Mouse (Mus musculus): ENCODE data around the gene Hist1h1b.

- TF ChIP-seq CTCF (IDR thresholded peaks at IDR 0.05; ENCODE audit: low read depth), result no peak
- TF ChIP-seq EP300 (optimal IDR thresholded peaks at IDR 0.05), result no peak
Measured at GRCm38 (mm10) chr13:21781021-21781555, 663 bp upstream of the Hist1h1b start.
